Mouse (Mus musculus) mature B cell (primary cell): ENCODE measurements around the gene Epb41l4b.

Experiments used
- in situ Hi-C: fragments of 300-500 bp; cut with MboI; formaldehyde crosslinking; loops from 2 replicates; pipeline ENCODE4 v1.14.3; 2019

Epb41l4b gene

DNA sequence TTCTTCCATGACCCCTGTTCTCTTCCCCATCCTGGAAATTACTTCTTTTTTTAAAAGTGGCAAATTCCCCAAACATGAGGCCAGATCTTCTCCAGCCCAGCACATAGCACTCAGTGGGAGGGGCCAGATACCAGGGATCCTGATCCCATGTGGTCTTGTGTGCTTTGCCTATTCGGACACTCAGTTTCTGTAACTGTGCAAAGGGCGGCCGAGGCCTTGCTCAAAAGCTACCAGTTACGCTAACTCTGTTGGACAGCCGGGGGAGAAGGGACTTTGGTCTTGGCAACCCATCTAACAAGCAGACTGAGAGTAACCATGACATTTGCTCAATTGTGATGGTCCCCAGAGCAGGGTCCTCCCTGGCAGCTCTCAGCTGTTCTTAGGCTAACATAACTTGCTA lies 128.2 kb downstream of the Epb41l4b start:
- in situ Hi-C loops = loop anchor here (10.0 kb wide), 1 partner anchor 120 kb away; no protein-coding TSS in a partner anchor

- in situ Hi-C loops = loop anchor here (10.0 kb wide), 1 partner anchor 123 kb away; no protein-coding TSS in a partner anchor
Observed at GRCm38 (mm10) chr4:57011454-57012046, 131.7 kb downstream of the Epb41l4b start.

DNA sequence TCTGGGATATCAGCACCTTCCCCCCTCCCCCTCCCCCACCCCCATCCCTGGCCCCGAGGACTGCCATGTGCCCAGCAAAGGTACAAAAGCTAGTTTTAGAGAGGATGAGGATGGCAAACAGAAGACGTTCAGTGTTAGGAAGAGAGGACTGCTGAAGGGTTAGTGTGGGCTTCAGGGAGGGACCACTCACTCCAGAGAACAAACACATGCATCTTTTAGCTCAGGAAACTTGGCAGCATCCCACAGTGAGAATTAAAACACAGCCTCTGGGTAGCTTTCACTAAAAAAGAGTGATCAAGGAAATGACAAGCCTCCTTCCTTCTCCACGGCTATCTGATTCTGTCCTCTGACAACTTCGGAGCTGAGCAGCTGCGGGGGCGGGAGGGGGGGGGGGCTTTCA lies 132.3 kb downstream of the Epb41l4b start:
- in situ Hi-C loops = loop anchor here (10.0 kb wide), 1 partner anchor 124 kb away; no protein-coding TSS in a partner anchor

DNA sequence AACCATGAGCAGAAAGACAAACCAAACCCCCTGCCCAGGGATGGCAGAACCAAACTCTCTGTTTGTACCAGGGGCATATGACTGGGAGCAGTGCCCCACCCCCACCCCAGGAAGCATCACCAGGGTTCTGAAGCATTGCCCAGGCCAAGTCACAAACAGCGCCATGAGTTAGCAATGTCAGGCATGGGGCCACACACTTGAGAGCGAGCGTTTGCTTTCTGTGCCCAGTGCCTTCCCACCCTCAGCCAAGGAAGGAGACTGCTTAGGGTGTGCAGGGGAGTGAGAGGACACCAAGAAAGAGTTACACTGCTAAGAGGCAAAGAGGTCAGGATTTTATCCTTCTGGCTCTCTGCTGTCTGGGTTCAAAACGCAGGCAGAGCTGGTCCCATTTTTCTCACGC lies 132.8 kb downstream of the Epb41l4b start:
- in situ Hi-C loops = loop anchor here (10.0 kb wide), 1 partner anchor 124 kb away; no protein-coding TSS in a partner anchor

GRCm38 (mm10) chr4:57007717-57008116 lies 135.5 kb downstream of the Epb41l4b start:
- in situ Hi-C loops = no loop called here

GRCm38 (mm10) chr4:57005011-57005410 lies 138.2 kb downstream of the Epb41l4b start:
- in situ Hi-C loops = no loop called here

- in situ Hi-C loops = no loop called here
Observed at GRCm38 (mm10) chr4:57003886-57004285, 139.4 kb downstream of the Epb41l4b start.

GRCm38 (mm10) chr4:57002751-57003150 lies 140.5 kb downstream of the Epb41l4b start:
- in situ Hi-C loops = no loop called here

DNA sequence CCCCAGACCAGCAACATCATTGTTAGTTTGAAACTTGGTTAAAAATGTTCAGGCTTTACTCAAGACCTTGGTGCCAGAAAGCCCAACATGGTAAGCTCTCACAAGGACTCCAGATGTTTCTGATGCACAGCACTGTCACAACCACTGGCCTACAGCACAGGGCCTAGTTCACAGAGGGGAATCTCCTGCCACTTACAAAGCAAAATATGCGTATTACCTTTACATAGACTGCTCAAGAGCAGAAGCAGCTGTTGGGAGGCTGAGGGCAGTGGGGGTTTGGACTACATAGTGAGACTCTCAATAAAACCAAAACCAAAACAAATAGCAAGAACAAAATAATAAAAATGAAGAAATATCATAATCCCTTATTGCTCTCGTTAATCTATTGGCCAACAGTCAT lies 141.8 kb downstream of the Epb41l4b start:
- in situ Hi-C loops = no loop called here

DNA sequence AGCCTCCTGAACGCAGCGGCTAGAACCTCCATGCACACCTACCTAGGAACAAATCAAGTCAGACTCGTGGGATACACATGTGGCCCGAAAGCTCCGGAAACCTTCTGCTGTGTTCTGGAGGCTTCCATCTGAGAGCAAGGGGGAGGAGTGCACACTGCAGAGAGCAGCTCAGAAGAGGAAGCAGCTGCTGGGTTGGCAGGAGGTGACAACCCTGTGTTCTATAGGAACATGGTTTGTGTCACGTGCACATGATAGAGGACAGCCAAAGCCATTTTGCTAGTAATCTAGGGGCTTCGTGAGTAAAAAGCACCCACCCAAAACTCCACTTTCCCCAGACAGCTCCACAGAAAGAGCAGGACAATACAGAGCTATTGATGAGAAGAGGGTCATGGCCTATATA lies 149.9 kb downstream of the Epb41l4b start:
- in situ Hi-C loops = no loop called here

- in situ Hi-C loops = no loop called here
Observed at GRCm38 (mm10) chr4:56991951-56992350, 151.3 kb downstream of the Epb41l4b start.

GRCm38 (mm10) chr4:56990215-56990584 lies 153.0 kb downstream of the Epb41l4b start, which contains the start of gene Frrs1l:
Gene Frrs1l, minus strand, starts transcription at chr4:56990391.
- in situ Hi-C loops = no loop called here

- in situ Hi-C loops = no loop called here
Observed at GRCm38 (mm10) chr4:56989431-56990214, 153.6 kb downstream of the Epb41l4b start.

GRCm38 (mm10) chr4:56965586-56966179 lies 177.6 kb downstream of the Epb41l4b start:
- in situ Hi-C loops = no loop called here

DNA sequence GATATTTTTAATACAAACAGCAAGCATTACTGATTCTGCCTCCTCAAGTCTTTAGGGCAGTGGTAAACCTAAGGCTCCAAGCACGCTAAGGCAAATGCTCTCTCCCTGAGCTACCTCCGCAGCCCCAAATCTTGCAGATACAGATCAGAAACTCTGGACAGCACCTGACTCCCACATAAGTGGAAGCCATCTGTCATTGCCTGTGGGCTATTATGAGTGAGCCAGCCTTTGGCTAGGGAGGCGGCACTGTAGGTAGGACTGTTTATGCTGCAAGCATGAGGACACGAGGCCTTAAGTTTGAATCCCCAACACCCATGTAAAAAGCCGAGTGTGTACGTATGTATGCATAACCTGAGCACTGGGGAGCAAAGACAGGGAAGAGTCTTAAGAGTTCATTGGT lies 179.6 kb downstream of the Epb41l4b start:
- in situ Hi-C loops = no loop called here

- in situ Hi-C loops = no loop called here
Observed at GRCm38 (mm10) chr4:56961320-56961925, 181.8 kb downstream of the Epb41l4b start.

- in situ Hi-C loops = no loop called here
Observed at GRCm38 (mm10) chr4:56957518-56957917, 185.7 kb downstream of the Epb41l4b start.

GRCm38 (mm10) chr4:56953235-56953634 lies 190.0 kb downstream of the Epb41l4b start:
- in situ Hi-C loops = no loop called here

DNA sequence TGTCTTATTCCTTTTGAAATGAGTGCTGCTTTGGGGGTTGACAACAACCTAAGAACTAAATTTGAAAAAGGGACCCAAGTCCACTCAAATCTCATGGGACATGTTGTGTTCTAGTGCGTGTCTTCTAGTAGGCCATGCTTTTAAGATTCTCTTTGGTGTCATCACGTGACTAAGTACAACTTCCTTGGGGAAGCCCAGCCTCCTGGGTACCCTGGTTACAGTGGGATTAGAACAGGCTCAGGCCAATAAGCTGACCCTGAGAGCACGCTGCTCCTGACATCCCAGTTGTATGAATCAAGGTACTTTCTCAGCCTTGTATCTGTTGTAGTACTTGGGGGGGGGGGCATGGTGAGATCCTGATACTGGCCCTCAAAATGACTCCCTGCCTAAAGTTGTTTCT lies 191.5 kb downstream of the Epb41l4b start:
- in situ Hi-C loops = no loop called here

DNA sequence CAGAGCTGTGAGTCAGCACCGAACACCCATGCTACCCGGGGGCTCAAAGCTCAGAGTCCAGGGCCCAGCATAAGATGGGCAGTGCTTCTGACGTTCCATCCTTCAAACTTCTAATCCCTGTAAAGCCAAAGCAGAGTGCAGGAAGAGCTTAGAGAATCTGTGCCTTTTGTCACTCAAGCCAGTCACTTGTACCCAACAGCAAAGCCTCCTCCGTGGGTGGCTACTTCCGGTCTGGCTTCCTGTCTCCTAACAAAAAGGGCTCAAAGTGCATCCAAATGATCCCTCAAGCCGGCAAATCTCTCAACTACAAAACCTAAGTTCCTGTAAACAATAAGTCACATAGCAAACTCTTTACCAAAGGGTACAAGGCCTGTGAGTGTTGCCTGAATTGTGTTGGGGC lies 193.7 kb downstream of the Epb41l4b start:
- in situ Hi-C loops = no loop called here

DNA sequence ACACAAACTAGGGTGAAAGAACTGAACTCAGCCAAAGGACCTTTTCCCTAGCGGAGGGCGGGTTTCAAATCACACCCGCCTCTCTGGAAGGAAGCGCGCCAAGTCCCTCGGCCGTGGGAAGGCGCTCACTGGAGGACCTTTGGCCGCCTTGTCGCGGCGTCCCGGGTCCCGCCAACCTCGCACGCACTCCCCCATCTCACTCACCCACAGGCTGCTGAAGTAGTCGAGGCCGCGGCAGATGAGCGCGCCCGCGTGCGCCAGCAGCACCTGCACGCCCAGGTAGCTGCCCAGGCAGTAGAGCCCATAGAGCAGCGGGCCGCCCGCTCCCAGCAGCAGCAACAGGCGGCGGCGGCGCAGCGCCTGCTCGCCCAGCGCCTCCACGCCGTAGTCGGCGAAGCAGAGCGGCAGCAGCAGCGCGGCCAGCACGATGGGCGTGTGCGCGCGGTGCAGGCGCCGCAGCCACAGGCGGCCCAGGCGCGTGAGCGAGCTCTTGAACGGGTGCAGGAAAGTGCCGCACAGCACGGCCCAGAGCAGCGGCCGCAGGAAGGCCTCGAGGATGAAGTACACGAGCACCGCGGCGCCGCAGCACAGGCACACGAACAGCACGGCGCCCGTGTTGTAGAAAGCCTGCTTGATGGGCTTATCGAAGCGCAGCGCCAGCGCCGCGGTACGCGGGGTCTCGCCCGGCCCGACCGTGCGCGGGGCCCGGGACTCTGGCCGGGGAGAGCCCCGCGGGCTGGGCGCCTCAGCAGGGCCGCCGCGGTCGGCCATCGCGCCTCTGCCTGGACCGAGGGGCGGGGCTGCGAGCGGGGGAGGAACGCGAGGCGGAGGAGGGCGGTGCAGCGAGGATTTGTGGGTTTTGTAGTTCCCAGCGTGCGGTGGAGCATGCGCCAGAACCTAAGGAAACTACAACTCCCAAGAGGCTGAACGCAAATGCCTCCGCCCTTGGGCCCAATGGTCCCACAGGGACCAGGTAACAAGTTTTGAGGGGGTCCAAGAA lies 196.3 kb downstream of the Epb41l4b start, which contains the start of gene Tmem245:
Gene Tmem245, minus strand, starts transcription at position 797 of the 1,000 bp plus-strand sequence.
- in situ Hi-C loops = no loop called here
